Mouse (Mus musculus): ENCODE results near the gene Olfr1042. TPM values are rescaled to one million over a fixed set of nuclear protein-coding genes. Genes with fewer than 3 reads are reported as not detected.
"Not testable (repeated sequence)": the region's sequence is repeated elsewhere in the genome, so short reads cannot be mapped to it uniquely, and the experiment has no call there.

Gene Olfr1042
- not detected in 2 replicates for polyA plus RNA-seq (2012; rRNA removed)

DNA sequence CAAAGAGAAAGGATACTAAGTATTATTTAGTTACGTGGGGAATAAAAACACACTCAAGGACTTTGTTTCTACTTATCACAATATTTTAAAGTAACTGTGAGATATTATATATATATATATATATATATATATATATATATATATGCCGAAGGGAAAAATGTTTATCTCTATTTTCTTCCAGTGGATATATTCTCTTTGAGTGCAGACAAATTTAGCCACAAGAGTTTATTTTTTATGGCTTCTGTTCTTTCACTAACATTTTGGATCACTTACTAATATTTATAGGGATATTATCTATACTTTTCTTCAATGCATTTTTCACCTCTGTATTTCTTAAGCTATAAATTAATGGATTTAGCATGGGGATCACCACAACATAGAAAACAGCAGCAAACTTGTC is at the start of gene Olfr1042:
TSS of gene Olfr1042 (minus strand) at position 101 of the 400 bp plus-strand sequence.
- DNase-seq (ENCODE audit: low read depth, low spot score) = no peak
- WGBS = 89% methylated on average over 2 of the region's 2 CpGs

DNA sequence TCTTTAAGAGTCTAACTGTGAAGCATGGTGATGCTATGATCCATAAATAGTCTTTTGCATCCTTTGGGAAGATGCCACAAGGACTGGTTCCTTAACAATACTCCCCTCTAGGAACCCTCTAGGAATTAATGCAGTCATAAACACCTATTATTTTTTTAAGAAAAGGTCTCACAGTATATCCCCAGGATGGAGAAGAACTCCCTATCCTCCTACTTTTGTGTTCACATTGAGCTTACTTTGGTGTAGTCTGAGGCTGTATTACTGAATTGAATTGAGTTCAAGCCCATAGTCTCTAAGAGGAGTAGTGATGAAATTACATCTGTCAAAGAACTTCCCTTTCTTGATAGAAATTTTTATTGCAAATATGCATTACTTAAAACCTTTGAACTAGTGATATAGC is 41.3 kb upstream of the Olfr1042 start, which contains the start of gene Olfr1045:
TSS of gene Olfr1045 (minus strand) at position 101 of the 400 bp plus-strand sequence.
- DNase-seq (ENCODE audit: low read depth, low spot score) = no peak

DNA sequence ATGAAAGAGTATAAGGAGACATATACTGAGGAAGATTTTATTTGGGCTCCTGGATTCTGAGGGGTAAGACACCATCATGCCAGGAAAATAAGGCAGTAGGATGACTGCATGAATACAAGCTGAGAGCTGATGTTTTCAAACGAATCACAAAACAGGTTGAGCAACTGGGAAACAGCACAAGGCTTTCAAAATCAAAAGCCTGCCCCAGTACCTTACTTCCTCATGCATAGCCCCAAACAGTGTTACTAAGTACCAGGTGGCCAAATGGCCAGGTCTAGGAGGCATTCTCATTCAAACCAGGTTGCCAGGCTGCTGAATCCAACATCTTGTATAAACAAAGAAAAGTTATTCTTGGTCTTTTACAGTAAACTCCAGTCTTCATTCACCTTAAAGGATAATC is 34.2 kb upstream of the Olfr1042 start:
- DNase-seq (ENCODE audit: low read depth, low spot score) = no peak
- WGBS = 30% methylated on average over 1 of the region's 1 CpGs

- no peak for DNase-seq (ENCODE audit: low read depth, low spot score)
These were observed 23.9 kb upstream of the Olfr1042 start, which contains the start of gene Olfr52 for GRCm38 (mm10) chr2:86185583-86185982. Gene Olfr52 (minus strand): TSS chr2:86185683.

GRCm38 (mm10) chr2:86179950-86180349 is 18.3 kb upstream of the Olfr1042 start:
- WGBS = 59% methylated on average over 3 of the region's 3 CpGs
- DNase-seq (ENCODE audit: low read depth, low spot score) = no peak

- no peak for DNase-seq (ENCODE audit: low read depth, low spot score)
These were observed 16.1 kb upstream of the Olfr1042 start, which contains the start of gene Olfr1044 for GRCm38 (mm10) chr2:86177720-86178119. Gene Olfr1044 (minus strand): TSS chr2:86177820.

GRCm38 (mm10) chr2:86175422-86175821 is 13.8 kb upstream of the Olfr1042 start:
- WGBS = 68% methylated on average over 7 of the region's 7 CpGs
- not testable (repeated sequence) for DNase-seq (ENCODE audit: low read depth, low spot score)

DNA sequence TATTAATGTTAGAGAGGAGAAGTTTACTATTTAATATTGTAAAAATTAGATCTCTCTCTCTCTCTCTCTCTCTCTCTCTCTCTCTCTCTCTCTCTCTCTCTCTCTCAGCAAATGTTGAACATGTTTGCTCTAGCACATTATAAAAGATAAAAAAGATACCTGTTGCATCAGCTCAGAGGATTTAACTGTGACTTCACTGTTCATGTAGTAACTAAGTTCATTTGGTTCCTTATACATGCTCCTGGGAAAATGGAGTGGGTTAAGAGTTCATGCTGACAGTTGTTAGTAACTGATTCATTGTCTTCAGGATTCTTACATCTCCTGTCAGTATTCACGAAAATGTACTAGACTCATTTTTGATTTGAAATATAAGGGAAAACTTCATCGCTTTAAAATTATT is 5.8 kb upstream of the Olfr1042 start, which contains the start of gene Olfr1043:
TSS of gene Olfr1043 (minus strand) at position 101 of the 400 bp plus-strand sequence.
- WGBS = 79% methylated on average over 2 of the region's 2 CpGs
- no peak for DNase-seq (ENCODE audit: low read depth, low spot score)

- no peak for DNase-seq (ENCODE audit: low read depth, low spot score)
- WGBS = 79% methylated on average over 1 of the region's 1 CpGs
These were observed 15.0 kb downstream of the Olfr1042 start, which contains the start of gene Olfr1040 for GRCm38 (mm10) chr2:86146632-86147031. Gene Olfr1040 (minus strand): TSS chr2:86146732.

DNA sequence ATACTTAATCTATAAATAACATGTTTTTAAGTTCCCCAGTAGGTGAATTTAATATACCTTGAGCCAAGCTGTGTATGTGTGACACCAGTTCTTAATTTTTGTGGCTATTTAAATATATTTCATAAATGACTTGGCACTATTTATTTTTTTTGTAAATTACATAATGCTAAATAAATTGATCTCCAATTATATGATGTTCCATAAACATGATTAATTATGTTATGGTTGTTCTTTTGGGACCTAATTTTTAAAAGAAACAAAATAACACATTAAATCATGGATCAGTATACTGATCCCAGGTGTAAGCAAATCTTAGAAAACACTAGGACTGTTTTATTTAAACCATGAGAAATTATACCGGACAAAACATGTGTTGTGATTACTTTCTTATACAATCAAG is 25.8 kb downstream of the Olfr1042 start, which contains the start of gene Olfr1039:
TSS of gene Olfr1039 (minus strand) at position 101 of the 400 bp plus-strand sequence.
- DNase-seq (ENCODE audit: low read depth, low spot score) = no peak
- 93% methylated on average over 1 of the region's 1 CpGs for WGBS

Other genes starting within 250 kb of the Olfr1042 start
- gene Olfr1025-ps1, start 246.6 kb downstream of the Olfr1042 start, polyA plus RNA-seq (2012; rRNA removed) = not detected in 2 replicates
- gene Olfr1026, start 240.3 kb downstream of the Olfr1042 start, polyA plus RNA-seq (2012; rRNA removed) = not detected in 2 replicates
- not detected in 2 replicates for gene Olfr1028, start 211.4 kb downstream of the Olfr1042 start, polyA plus RNA-seq (2012; rRNA removed)
- gene Olfr1029, start 187.9 kb downstream of the Olfr1042 start, polyA plus RNA-seq (2012; rRNA removed) = not detected in 2 replicates
- not detected in 2 replicates for gene Olfr1030, start 182.6 kb downstream of the Olfr1042 start, polyA plus RNA-seq (2012; rRNA removed)
- not detected in 2 replicates for gene Olfr1031, start 171.5 kb downstream of the Olfr1042 start, polyA plus RNA-seq (2012; rRNA removed)
- gene Olfr1032, start 156.3 kb downstream of the Olfr1042 start, polyA plus RNA-seq (2012; rRNA removed) = not detected in 2 replicates
- 0.12 and 0.34 TPM in 2 replicates for gene Olfr1033, start 141.2 kb downstream of the Olfr1042 start, polyA plus RNA-seq (2012; rRNA removed)
- gene Olfr1034, start 116.0 kb downstream of the Olfr1042 start, polyA plus RNA-seq (2012; rRNA removed) = 0.01 and 0.03 TPM in 2 replicates
- gene Olfr1036, start 87.8 kb downstream of the Olfr1042 start, polyA plus RNA-seq (2012; rRNA removed) = not detected in 2 replicates
- not detected in 2 replicates for gene Olfr1037, start 74.5 kb downstream of the Olfr1042 start, polyA plus RNA-seq (2012; rRNA removed)
- gene Olfr1039, start 25.9 kb downstream of the Olfr1042 start, polyA plus RNA-seq (2012; rRNA removed) = not detected in 2 replicates
- gene Olfr1040, start 15.1 kb downstream of the Olfr1042 start, polyA plus RNA-seq (2012; rRNA removed) = not detected in 2 replicates
- gene Olfr1043, start 5.7 kb upstream of the Olfr1042 start, polyA plus RNA-seq (2012; rRNA removed) = not detected in 2 replicates
- not detected in 2 replicates for gene Olfr1044, start 16.0 kb upstream of the Olfr1042 start, polyA plus RNA-seq (2012; rRNA removed)
- not detected in 2 replicates for gene Olfr52, start 23.8 kb upstream of the Olfr1042 start, polyA plus RNA-seq (2012; rRNA removed)
- not detected in 2 replicates for gene Olfr1045, start 41.2 kb upstream of the Olfr1042 start, polyA plus RNA-seq (2012; rRNA removed)
- not detected in 2 replicates for gene Olfr1046, start 57.5 kb upstream of the Olfr1042 start, polyA plus RNA-seq (2012; rRNA removed)
- not detected in 2 replicates for gene Olfr1047, start 69.6 kb upstream of the Olfr1042 start, polyA plus RNA-seq (2012; rRNA removed)
- not detected in 2 replicates for gene Olfr1048, start 78.5 kb upstream of the Olfr1042 start, polyA plus RNA-seq (2012; rRNA removed)
- not detected in 2 replicates for gene Olfr1049, start 96.5 kb upstream of the Olfr1042 start, polyA plus RNA-seq (2012; rRNA removed)
- gene Olfr1051, start 117.2 kb upstream of the Olfr1042 start, polyA plus RNA-seq (2012; rRNA removed) = not detected in 2 replicates
- not detected in 2 replicates for gene Olfr1052, start 130.6 kb upstream of the Olfr1042 start, polyA plus RNA-seq (2012; rRNA removed)
- gene Olfr1053, start 153.4 kb upstream of the Olfr1042 start, polyA plus RNA-seq (2012; rRNA removed) = not detected in 2 replicates
- gene Olfr1054, start 173.6 kb upstream of the Olfr1042 start, polyA plus RNA-seq (2012; rRNA removed) = not detected in 2 replicates
- not detected in 2 replicates for gene Olfr1055, start 188.4 kb upstream of the Olfr1042 start, polyA plus RNA-seq (2012; rRNA removed)
- gene Olfr1056, start 200.6 kb upstream of the Olfr1042 start, polyA plus RNA-seq (2012; rRNA removed) = not detected in 2 replicates
- not detected in 2 replicates for gene Olfr1057, start 216.6 kb upstream of the Olfr1042 start, polyA plus RNA-seq (2012; rRNA removed)
- gene Olfr1058, start 226.7 kb upstream of the Olfr1042 start, polyA plus RNA-seq (2012; rRNA removed) = not detected in 2 replicates